Mouse (Mus musculus) olfactory bulb, adult 2 months (tissue): ENCODE data around the gene Ssbp4. TPM values are rescaled to one million over a fixed set of nuclear protein-coding genes. Genes with fewer than 3 reads are reported as not detected.

Experiments used
- H3K27ac ChIP-seq: fragments of 200-500 bp; 2 replicates; pipeline ENCODE4 v1.5.1; 2012; ENCODE audit warnings: low read depth, low read length; ENCODE audit not compliant: insufficient read depth
- H3K4me1 ChIP-seq: fragments of 200-500 bp; 2 replicates; pipeline ENCODE4 v1.6.1; 2012; ENCODE audit warnings: low read length; ENCODE audit not compliant: control insufficient read depth, insufficient read depth
- H3K4me3 ChIP-seq: fragments of 200-500 bp; 2 replicates; pipeline ENCODE4 v1.5.1; 2012; ENCODE audit warnings: mild to moderate bottlenecking, low read depth, low read length, moderate library complexity; ENCODE audit not compliant: insufficient read depth
- CTCF ChIP-seq: fragments of 200-500 bp; IDR thresholded peaks from 2 replicates; pipeline ENCODE4 v1.5.1; 2012; ENCODE audit warnings: low read depth, mild to moderate bottlenecking, low read length, moderate library complexity; ENCODE audit not compliant: insufficient read depth
- POLR2A ChIP-seq: fragments of 200-500 bp; IDR thresholded peaks from 2 replicates; pipeline ENCODE4 v1.6.1; 2012; ENCODE audit warnings: mild to moderate bottlenecking, low read depth, low read length, moderate library complexity; ENCODE audit not compliant: insufficient read depth
- WGBS: fragments of 180-500 bp; shearing (Covaris S2); methylation state at CpG from one replicate; pipeline ENCODE4 v1.1.7; 2018; 5-methylcytosine and 5-hydroxymethylcytosine counted together
- polyA plus RNA-seq: library from polyadenylated mRNA; stranded (reverse); fragments of >200 nt; gene quantifications from 2 replicates; pipeline ENCODE4 v1.2.4, GENCODE M21; 2012; ENCODE audit warnings: low replicate concordance; ENCODE audit not compliant: missing spikeins, insufficient read depth, insufficient read length

The Ssbp4 gene
- polyA plus RNA-seq, 1 experiment = not detected

- no peak for TF ChIP-seq CTCF
- no peak for TF ChIP-seq POLR2A
- Histone ChIP-seq H3K4me1 (no peaks in the 10 kb centered on the region), H3K4me3 (no peak overlapping the region), H3K27ac (no peak overlapping the region)
- 81% methylated on average over 8 of the region's 8 CpGs for WGBS
Observed at GRCm38 (mm10) chr8:70636838-70637237, 28.2 kb upstream of the Ssbp4 start.

GRCm38 (mm10) chr8:70635527-70635926, 26.9 kb upstream of the Ssbp4 start:
- Histone ChIP-seq H3K27ac (no peak overlapping the region), H3K4me1 (peaks cover 10% of the 10 kb centered on the region), H3K4me3 (no peak overlapping the region)
- WGBS = 86% methylated on average over 6 of the region's 6 CpGs
- no peak for TF ChIP-seq POLR2A
- TF ChIP-seq CTCF = no peak

- Histone ChIP-seq H3K4me1 (peaks cover 22% of the 10 kb centered on the region), H3K4me3 (no peak overlapping the region), H3K27ac (no peak overlapping the region)
- 61% methylated on average over 6 of the region's 6 CpGs for WGBS
- no peak for TF ChIP-seq POLR2A
- TF ChIP-seq CTCF = no peak
Observed at GRCm38 (mm10) chr8:70634066-70634465, 25.4 kb upstream of the Ssbp4 start.

GRCm38 (mm10) chr8:70632346-70632892, 23.7 kb upstream of the Ssbp4 start, which contains the start of gene Gdf15:
Gene Gdf15 (minus strand): TSS chr8:70632456.
- Histone ChIP-seq H3K27ac (no peak within 1 kb of the TSS), H3K4me3 (no peak within 1 kb of the TSS), H3K4me1 (peaks cover 24% of the 10 kb centered on the region)
- TF ChIP-seq POLR2A (no peak), CTCF (no peak)
- WGBS = 92% methylated on average over 6 of the region's 6 CpGs

GRCm38 (mm10) chr8:70631436-70631835, 22.8 kb upstream of the Ssbp4 start:
- no peak for TF ChIP-seq POLR2A
- no peak for TF ChIP-seq CTCF
- Histone ChIP-seq H3K4me1 (peaks cover 24% of the 10 kb centered on the region), H3K4me3 (no peak overlapping the region), H3K27ac (no peak overlapping the region)
- WGBS = 10% methylated on average over 24 of the region's 24 CpGs

- TF ChIP-seq CTCF = no peak
- no peak for TF ChIP-seq POLR2A
- Histone ChIP-seq H3K27ac (no peak overlapping the region), H3K4me1 (peaks cover 24% of the 10 kb centered on the region), H3K4me3 (no peak overlapping the region)
- WGBS = 20% methylated on average over 22 of the region's 22 CpGs
Observed at GRCm38 (mm10) chr8:70630532-70631381, 22.1 kb upstream of the Ssbp4 start.

GRCm38 (mm10) chr8:70629574-70630531, 21.2 kb upstream of the Ssbp4 start:
- WGBS = 1% methylated on average over 60 of the region's 60 CpGs
- TF ChIP-seq POLR2A (peak; percentile 33), CTCF (peak; percentile 100)
- peak overlapping the region; percentile 95 for H3K27ac ChIP-seq
- peak overlapping the region; percentile 67 for H3K4me3 ChIP-seq
- H3K4me1 ChIP-seq = peaks cover 24% of the 10 kb centered on the region

GRCm38 (mm10) chr8:70628986-70629490, 20.4 kb upstream of the Ssbp4 start:
- Histone ChIP-seq H3K4me3 (0 out of 2 replicates have a peak overlapping the region, but pooled peaks have one; percentile 67), H3K4me1 (peaks cover 24% of the 10 kb centered on the region), H3K27ac (0 out of 2 replicates have a peak overlapping the region, but pooled peaks have one; percentile 3)
- 54% methylated on average over 7 of the region's 7 CpGs for WGBS
- TF ChIP-seq POLR2A (no peak), CTCF (no peak)

- no peak overlapping the region for H3K27ac ChIP-seq
- WGBS = 75% methylated on average over 5 of the region's 5 CpGs
- TF ChIP-seq CTCF (no peak), POLR2A (no peak)
Observed at GRCm38 (mm10) chr8:70627041-70627440, 18.4 kb upstream of the Ssbp4 start.

More at GRCm38 (mm10) chr8:70627041-70627440, 18.4 kb upstream of the Ssbp4 start:
- Histone ChIP-seq H3K4me1 (peaks cover 24% of the 10 kb centered on the region), H3K4me3 (no peak overlapping the region)
